Comparison of ENCODE assay signal across 9 mouse cellular contexts in the genomic region with DNA sequence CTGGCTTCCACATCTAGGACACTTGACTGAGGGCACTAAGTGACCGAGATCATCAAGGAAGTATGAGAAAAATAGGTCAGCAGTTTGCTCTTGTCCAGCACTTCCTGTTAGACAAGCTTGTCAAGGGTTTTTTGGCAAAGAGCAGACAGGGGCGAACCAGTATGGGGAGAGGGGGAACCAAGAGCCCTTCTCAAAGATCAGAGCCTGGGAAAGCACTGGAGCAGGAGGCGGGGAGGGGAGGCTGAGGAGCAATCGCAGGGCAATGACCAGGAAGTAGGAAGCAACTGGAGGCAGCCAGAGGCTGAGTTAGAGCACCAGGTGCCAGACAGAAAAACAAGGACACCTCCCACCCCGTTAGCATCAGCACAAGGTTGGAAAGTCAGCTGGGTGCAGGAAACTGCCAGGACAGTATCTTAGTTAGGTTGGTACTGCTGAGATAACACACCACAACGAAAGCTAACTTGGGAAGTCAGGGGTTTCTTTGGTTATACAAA. TPM values are rescaled to one million over a fixed set of nuclear protein-coding genes. Genes with fewer than 3 reads are reported as not detected.
DNase-seq lines count a peak whose midpoint lies in the region; ATAC-seq and TF ChIP-seq lines count a peak whose summit lies in the region.
"Had no signal": no experiment of that assay in that cellular context is flagged by ENCODE, and none has a peak within 500 bp of the region (broad histone marks: within the 10 kb centered on the region; RNA-seq: fewer than 3 reads in every experiment).

No protein-coding gene starts in this region.

- peak; percentile 37 for DNase-seq in ovary, adult 18-20 months (ENCODE audit: low spot score)
- no peak for DNase-seq in ovary, postnatal 10 days (ENCODE audit: low spot score)
- no peak for DNase-seq in liver, embryonic 13.5 days
- no peak for DNase-seq in thymus, adult 2 months
- no peak for DNase-seq in cerebellum, adult 11-12 months

- TF ChIP-seq CTCF in thymus, adult 2 months (IDR thresholded peaks at IDR 0.05; ENCODE audit: borderline replicate concordance, control insufficient read depth, extremely low read depth, insufficient read depth, low read length, poor library complexity), result no peak

- peak overlapping the region; percentile 0; the same call in 1 of the 2 replicates for H3K27ac ChIP-seq in heart, embryonic 16.5 days (ENCODE audit: low read length)
- H3K27ac ChIP-seq in liver, embryonic 13.5 days, result peak overlapping the region; percentile 31
- 0 out of 2 replicates have a peak overlapping the region, but pooled peaks have one; percentile 37 for H3K27ac ChIP-seq in neural tube, embryonic 15.5 days (replicated peaks)
- no peak overlapping the region for H3K27ac ChIP-seq in thymus, adult 2 months (ENCODE audit: control insufficient read depth, insufficient read depth, low read length)
- H3K27ac ChIP-seq in midbrain, embryonic 15.5 days, result no peak overlapping the region

- peak overlapping the region; percentile 19; the same call in 1 of the 2 replicates for H3K4me2 ChIP-seq in heart, embryonic 16.5 days (ENCODE audit: low read depth, low read length)
- peak overlapping the region; percentile 15; the same call in 1 of the 2 replicates for H3K4me2 ChIP-seq in liver, embryonic 13.5 days
- H3K4me2 ChIP-seq in neural tube, embryonic 15.5 days, result no peak overlapping the region
- H3K4me2 ChIP-seq in midbrain, embryonic 15.5 days, result no peak overlapping the region

- H3K27me3 ChIP-seq in heart, embryonic 16.5 days (ENCODE audit: control insufficient read depth, insufficient read depth, low read length), result no peaks in the 10 kb centered on the region
- peaks cover 2% of the 10 kb centered on the region; the same call in 1 of the 2 replicates for H3K27me3 ChIP-seq in liver, embryonic 13.5 days
- H3K27me3 ChIP-seq in neural tube, embryonic 15.5 days (replicated peaks), result no peaks in the 10 kb centered on the region
- H3K27me3 ChIP-seq in thymus, adult 2 months (ENCODE audit: control insufficient read depth, insufficient read depth, low read length), result no peaks in the 10 kb centered on the region
- H3K27me3 ChIP-seq in midbrain, embryonic 15.5 days (replicated peaks), result no peaks in the 10 kb centered on the region

- H3K4me1 ChIP-seq in heart, embryonic 16.5 days (ENCODE audit: control insufficient read depth, insufficient read depth, low read length), result peaks cover 74% of the 10 kb centered on the region
- peaks cover 87% of the 10 kb centered on the region for H3K4me1 ChIP-seq in liver, embryonic 13.5 days (replicated peaks)
- H3K4me1 ChIP-seq in neural tube, embryonic 15.5 days, result peaks cover 90% of the 10 kb centered on the region
- peaks cover 56% of the 10 kb centered on the region for H3K4me1 ChIP-seq in thymus, adult 2 months (replicated peaks; ENCODE audit: control insufficient read depth, insufficient read depth, low read length)
- peaks cover 70% of the 10 kb centered on the region for H3K4me1 ChIP-seq in midbrain, embryonic 15.5 days

- no peak overlapping the region for H3K9ac ChIP-seq in heart, embryonic 16.5 days (ENCODE audit: low read length)
- no peak overlapping the region for H3K9ac ChIP-seq in liver, embryonic 13.5 days
- peak overlapping the region; percentile 26; the same call in 1 of the 2 replicates for H3K9ac ChIP-seq in neural tube, embryonic 15.5 days (replicated peaks)
- no peak overlapping the region for H3K9ac ChIP-seq in midbrain, embryonic 15.5 days

- H3K4me3 ChIP-seq in heart, embryonic 16.5 days (ENCODE audit: low read length), result no peak overlapping the region
- H3K4me3 ChIP-seq in liver, embryonic 13.5 days (replicated peaks), result no peak overlapping the region
- no peak overlapping the region for H3K4me3 ChIP-seq in neural tube, embryonic 15.5 days (replicated peaks)
- no peak overlapping the region for H3K4me3 ChIP-seq in thymus, adult 2 months (ENCODE audit: control insufficient read depth, insufficient read depth, low read length)
- no peak overlapping the region for H3K4me3 ChIP-seq in midbrain, embryonic 15.5 days
- H3K4me3 ChIP-seq: erythroblast, embryonic 14.5 days had no signal

- peak; percentile 7; the same call in 1 of the 2 replicates for ATAC-seq in heart, embryonic 16.5 days (replicated peaks; ENCODE audit: extremely low read depth, insufficient read depth, low FRiP score)
- ATAC-seq in liver, embryonic 13.5 days (ENCODE audit: low read depth), result no peak
- no peak for ATAC-seq in neural tube, embryonic 15.5 days (ENCODE audit: low FRiP score)
- no peak for ATAC-seq in midbrain, embryonic 15.5 days (replicated peaks)

- 28% methylated on average over 6 of the region's 6 CpGs for WGBS in heart, embryonic 16.5 days
- WGBS in liver, embryonic 13.5 days (ENCODE audit: insufficient replicate concordance), result 15% methylated on average over 6 of the region's 6 CpGs
- WGBS in neural tube, embryonic 15.5 days, result 44% methylated on average over 6 of the region's 6 CpGs
- 38% methylated on average over 6 of the region's 6 CpGs for WGBS in thymus, adult 2 months
- WGBS in midbrain, embryonic 15.5 days, result 55% methylated on average over 6 of the region's 6 CpGs

- no peaks in the 10 kb centered on the region for H3K9me3 ChIP-seq in heart, embryonic 16.5 days (replicated peaks; ENCODE audit: control insufficient read depth, low read length)
- no peaks in the 10 kb centered on the region for H3K9me3 ChIP-seq in liver, embryonic 13.5 days (replicated peaks)
- no peaks in the 10 kb centered on the region for H3K9me3 ChIP-seq in neural tube, embryonic 15.5 days (replicated peaks)
- H3K9me3 ChIP-seq in midbrain, embryonic 15.5 days, result no peaks in the 10 kb centered on the region

- TF ChIP-seq POLR2A in thymus, adult 2 months (IDR thresholded peaks at IDR 0.05; ENCODE audit: control insufficient read depth, extremely low read depth, insufficient read depth, low read length, poor library complexity), result no peak

- no peaks in the 10 kb centered on the region for H3K36me3 ChIP-seq in heart, embryonic 16.5 days (ENCODE audit: control insufficient read depth, insufficient read depth)
- no peaks in the 10 kb centered on the region for H3K36me3 ChIP-seq in liver, embryonic 13.5 days
- H3K36me3 ChIP-seq in neural tube, embryonic 15.5 days, result no peaks in the 10 kb centered on the region
- no peaks in the 10 kb centered on the region for H3K36me3 ChIP-seq in thymus, adult 2 months (ENCODE audit: control insufficient read depth, insufficient read depth, low read length)
- H3K36me3 ChIP-seq in midbrain, embryonic 15.5 days (replicated peaks), result no peaks in the 10 kb centered on the region

RNA-seq across cellular contexts. Expression of a gene that starts 8.2 kb away (rescaled TPM):
- 2.6 and 3.8 TPM in 2 replicates for polyA plus RNA-seq in heart, embryonic 16.5 days (2015; fragmentation: Nextera tagmentation; extraction: Ambion mirVana)
- polyA plus RNA-seq in liver, embryonic 13.5 days (2015; fragmentation: Nextera tagmentation; extraction: Ambion mirVana), result 3.2 and 4.2 TPM in 2 replicates
- polyA plus RNA-seq in neural tube, embryonic 15.5 days (2015; fragmentation: Nextera tagmentation; extraction: Ambion mirVana), result 12.4 and 15.5 TPM in 2 replicates
- polyA plus RNA-seq in thymus, adult 2 months (2012; rRNA removed), result 48.0 and 50.4 TPM in 2 replicates
- 13.9 and 15.7 TPM in 2 replicates for polyA plus RNA-seq in midbrain, embryonic 15.5 days (2015; fragmentation: Nextera tagmentation; extraction: Ambion mirVana)

RNA-seq across cellular contexts. Expression of a gene that starts 23.5 kb away (rescaled TPM):
- polyA plus RNA-seq in heart, embryonic 16.5 days (2015; fragmentation: Nextera tagmentation; extraction: Ambion mirVana), result 3.6 and 3.8 TPM in 2 replicates
- 0.48 and 0.60 TPM in 2 replicates for polyA plus RNA-seq in liver, embryonic 13.5 days (2015; fragmentation: Nextera tagmentation; extraction: Ambion mirVana)
- polyA plus RNA-seq in neural tube, embryonic 15.5 days (2015; fragmentation: Nextera tagmentation; extraction: Ambion mirVana), result 40.4 and 45.0 TPM in 2 replicates
- polyA plus RNA-seq in thymus, adult 2 months (2012; rRNA removed), result 1.9 and 2.0 TPM in 2 replicates
- 42.7 and 44.5 TPM in 2 replicates for polyA plus RNA-seq in midbrain, embryonic 15.5 days (2015; fragmentation: Nextera tagmentation; extraction: Ambion mirVana)
- polyA plus RNA-seq: erythroblast, embryonic 14.5 days had no signal

Comparison
In these comparisons a context has a peak if more than half of its experiments do, and no peak if none do; other contexts are left out.
1. H3K27ac ChIP-seq: peak in heart, embryonic 16.5 days (single experiment), liver, embryonic 13.5 days (single experiment) and neural tube, embryonic 15.5 days (single experiment); none in thymus, adult 2 months (single experiment) and midbrain, embryonic 15.5 days (single experiment).
2. H3K4me2 ChIP-seq: peak in heart, embryonic 16.5 days (single experiment) and liver, embryonic 13.5 days (single experiment); none in neural tube, embryonic 15.5 days (single experiment) and midbrain, embryonic 15.5 days (single experiment).